Mouse (Mus musculus) E14TG2a.4 (cell line): ENCODE data around the gene Atf6b.

ENCODE experiments used
- H3K27me3 ChIP-seq: 2 replicates; pipeline ENCODE4 v1.6.1; 2014; ENCODE audit warnings: low read length, control low read depth; ENCODE audit not compliant: insufficient read depth
- H3K36me3 ChIP-seq: 2 replicates; pipeline ENCODE4 v1.6.1; 2014; ENCODE audit warnings: low read length, control low read depth; ENCODE audit not compliant: insufficient read depth
- H3K4me1 ChIP-seq: replicated peaks from 2 replicates; pipeline ENCODE4 v1.6.1; 2014; ENCODE audit warnings: low read depth, low read length, control low read depth
- H3K4me3 ChIP-seq: replicated peaks from 2 replicates; pipeline ENCODE4 v1.5.1; 2014; ENCODE audit warnings: mild to moderate bottlenecking, low read length
- H3K9me3 ChIP-seq: 2 replicates; pipeline ENCODE4 v1.6.1; 2014; ENCODE audit warnings: low read length, control low read depth
- CTCF ChIP-seq: conservative IDR thresholded peaks from 2 replicates; pipeline ENCODE4 v1.5.1; 2014; ENCODE audit warnings: low read length
- NANOG ChIP-seq: IDR thresholded peaks from 2 replicates; pipeline ENCODE4 v1.6.1; 2014; ENCODE audit warnings: borderline replicate concordance, low read length, mixed read lengths
- POU5F1 ChIP-seq: IDR thresholded peaks from 2 replicates; pipeline ENCODE4 v1.6.1; 2014; ENCODE audit warnings: low read length, borderline replicate concordance

Atf6b gene

GRCm38 (mm10) chr17:34605609-34606008 lies 41.3 kb upstream of the Atf6b start:
- TF ChIP-seq NANOG, result no peak
- no peak for TF ChIP-seq CTCF
- TF ChIP-seq POU5F1, result no peak
- H3K27me3 ChIP-seq, result no peaks in the 10 kb centered on the region
- H3K4me3 ChIP-seq, result peak overlapping the region; percentile 87
- peaks cover 41% of the 10 kb centered on the region for H3K36me3 ChIP-seq
- no peaks in the 10 kb centered on the region for H3K9me3 ChIP-seq
- peaks cover 68% of the 10 kb centered on the region for H3K4me1 ChIP-seq

GRCm38 (mm10) chr17:34606186-34607039 lies 40.5 kb upstream of the Atf6b start:
- peak overlapping the region; percentile 87 for H3K4me3 ChIP-seq
- no peaks in the 10 kb centered on the region for H3K27me3 ChIP-seq
- H3K9me3 ChIP-seq, result no peaks in the 10 kb centered on the region
- H3K36me3 ChIP-seq, result peaks cover 41% of the 10 kb centered on the region
- H3K4me1 ChIP-seq, result peaks cover 73% of the 10 kb centered on the region
- no peak for TF ChIP-seq POU5F1
- no peak for TF ChIP-seq NANOG
- TF ChIP-seq CTCF, result no peak

GRCm38 (mm10) chr17:34607997-34608396 lies 38.9 kb upstream of the Atf6b start:
- TF ChIP-seq CTCF (no peak), NANOG (no peak), POU5F1 (no peak)
- peaks cover 48% of the 10 kb centered on the region for H3K36me3 ChIP-seq
- H3K4me1 ChIP-seq, result peaks cover 74% of the 10 kb centered on the region
- no peaks in the 10 kb centered on the region for H3K9me3 ChIP-seq
- no peaks in the 10 kb centered on the region for H3K27me3 ChIP-seq
- H3K4me3 ChIP-seq, result no peak overlapping the region

- H3K9me3 ChIP-seq, result no peaks in the 10 kb centered on the region
- no peaks in the 10 kb centered on the region for H3K27me3 ChIP-seq
- H3K4me3 ChIP-seq, result 0 out of 2 replicates have a peak overlapping the region, but pooled peaks have one; percentile 4
- H3K36me3 ChIP-seq, result peaks cover 78% of the 10 kb centered on the region
- peaks cover 91% of the 10 kb centered on the region for H3K4me1 ChIP-seq
- no peak for TF ChIP-seq NANOG
- no peak for TF ChIP-seq POU5F1
- TF ChIP-seq CTCF, result no peak
Measured at GRCm38 (mm10) chr17:34611050-34611449, 35.9 kb upstream of the Atf6b start.

- peaks cover 75% of the 10 kb centered on the region for H3K4me1 ChIP-seq
- H3K9me3 ChIP-seq, result no peaks in the 10 kb centered on the region
- H3K27me3 ChIP-seq, result no peaks in the 10 kb centered on the region
- H3K4me3 ChIP-seq, result no peak overlapping the region
- H3K36me3 ChIP-seq, result peaks cover 81% of the 10 kb centered on the region
- no peak for TF ChIP-seq NANOG
- TF ChIP-seq POU5F1, result no peak
- TF ChIP-seq CTCF, result no peak
Measured at GRCm38 (mm10) chr17:34613054-34613645, 33.8 kb upstream of the Atf6b start.

GRCm38 (mm10) chr17:34613830-34614229 lies 33.1 kb upstream of the Atf6b start:
- no peaks in the 10 kb centered on the region for H3K9me3 ChIP-seq
- H3K27me3 ChIP-seq, result no peaks in the 10 kb centered on the region
- no peak for TF ChIP-seq POU5F1
- no peak for TF ChIP-seq CTCF
- peaks cover 74% of the 10 kb centered on the region for H3K36me3 ChIP-seq
- H3K4me1 ChIP-seq, result peaks cover 68% of the 10 kb centered on the region
- no peak overlapping the region for H3K4me3 ChIP-seq

- Histone ChIP-seq H3K36me3 (peaks cover 67% of the 10 kb centered on the region), H3K4me1 (peaks cover 55% of the 10 kb centered on the region), H3K27me3 (no peaks in the 10 kb centered on the region), H3K9me3 (no peaks in the 10 kb centered on the region), H3K4me3 (no peak within 1 kb of the TSS)
- TF ChIP-seq POU5F1, result no peak
- no peak for TF ChIP-seq NANOG
- TF ChIP-seq CTCF, result no peak
Measured at GRCm38 (mm10) chr17:34615871-34616270, 31.1 kb upstream of the Atf6b start, which contains the start of gene Egfl8. Egfl8 (minus strand) TSS chr17:34615971.

- peak; percentile 95 for TF ChIP-seq CTCF
- no peak for TF ChIP-seq NANOG
- no peaks in the 10 kb centered on the region for H3K27me3 ChIP-seq
Measured at GRCm38 (mm10) chr17:34618999-34619398, 27.9 kb upstream of the Atf6b start.

GRCm38 (mm10) chr17:34621006-34621405 lies 25.9 kb upstream of the Atf6b start:
- Histone ChIP-seq H3K36me3 (peaks cover 39% of the 10 kb centered on the region), H3K9me3 (no peaks in the 10 kb centered on the region), H3K27me3 (peaks cover 4% of the 10 kb centered on the region; the same call in 1 of the 2 replicates), H3K4me3 (no peak overlapping the region), H3K4me1 (peaks cover 34% of the 10 kb centered on the region)
- no peak for TF ChIP-seq CTCF

More at GRCm38 (mm10) chr17:34618999-34619398, 27.9 kb upstream of the Atf6b start:
- Histone ChIP-seq H3K36me3 (peaks cover 52% of the 10 kb centered on the region), H3K4me3 (no peak overlapping the region), H3K9me3 (no peaks in the 10 kb centered on the region), H3K4me1 (peaks cover 45% of the 10 kb centered on the region)
